Comparison of ENCODE assay signal across 9 mouse cellular contexts in the genomic region with DNA sequence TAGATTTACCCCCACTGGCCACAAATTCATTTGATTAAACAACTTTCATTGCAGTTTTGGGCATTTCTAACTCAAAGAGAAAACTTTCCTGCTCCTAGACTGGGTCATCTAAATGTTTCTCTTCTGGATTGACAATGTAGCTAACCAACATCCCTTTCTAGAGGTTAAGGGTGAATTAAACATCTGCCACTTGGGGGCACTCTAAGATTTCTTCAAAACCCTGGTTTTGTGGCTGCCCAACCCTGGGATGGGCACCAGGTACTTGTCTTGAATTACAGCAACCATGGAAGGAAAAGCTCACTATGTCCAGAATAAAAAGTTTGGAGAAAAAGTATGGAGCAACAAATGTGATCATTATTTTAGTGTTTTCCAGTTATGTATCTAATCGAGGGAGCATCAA. TPM values are rescaled to one million over a fixed set of nuclear protein-coding genes. Genes with fewer than 3 reads are reported as not detected.
DNase-seq lines count a peak whose midpoint lies in the region; TF ChIP-seq lines count a peak whose summit lies in the region.
"Had no signal": no experiment of that assay in that cellular context is flagged by ENCODE, and none has a peak within 500 bp of the region (broad histone marks: within the 10 kb centered on the region; RNA-seq: fewer than 3 reads in every experiment).

No protein-coding gene starts in this region.

- TF ChIP-seq CTCF in lung, adult 2 months (IDR thresholded peaks at IDR 0.05; ENCODE audit: insufficient read depth, low read length), result no peak

- no peak for TF ChIP-seq POLR2A in lung, adult 2 months (IDR thresholded peaks at IDR 0.05; ENCODE audit: borderline replicate concordance, extremely low read depth, low read depth, low read length)

- no peak overlapping the region for H3K4me3 ChIP-seq in lung, adult 2 months (replicated peaks; ENCODE audit: extremely low read depth, low read depth, low read length)
- H3K4me3 ChIP-seq: liver, embryonic 13.5 days had no signal

- H3K4me1 ChIP-seq in lung, adult 2 months (ENCODE audit: control insufficient read depth, insufficient read depth, low read length), result no peaks in the 10 kb centered on the region
- H3K4me1 ChIP-seq: liver, embryonic 13.5 days had no signal

- WGBS in lung, adult 2 months, result 79% methylated on average over 1 of the region's 1 CpGs

- peak; percentile 7 for DNase-seq in cerebellum, adult 9-10 months
- no peak for DNase-seq in cerebellum, adult 9-11 months
- DNase-seq in lung, postnatal 14 days, result peak; percentile 11
- DNase-seq in lung, adult 2 months, result no peak
- peak; percentile 78 for DNase-seq in embryo, embryonic 11 days
- DNase-seq in mesoderm, embryonic 11.5 days (ENCODE audit: low read depth, low spot score), result peak; percentile 34
- no peak for DNase-seq in thymus, postnatal 4 days
- DNase-seq in gastrocnemius, postnatal 25 days, result no peak
- DNase-seq: liver, embryonic 13.5 days had no signal

RNA-seq across cellular contexts. Expression of a gene that starts 39.4 kb away (rescaled TPM):
- 0.22 and 0.41 TPM in 2 replicates for polyA plus RNA-seq in lung, adult 2 months (2012; rRNA removed)
- total RNA-seq in gastrocnemius, postnatal 25 days (2021), result under 1 TPM; 0.28 to 0.43 TPM

Comparison
In these comparisons a context has a peak if more than half of its experiments do, and no peak if none do; other contexts are left out.
1. DNase-seq: peak in cerebellum, adult 9-10 months (single experiment), lung, postnatal 14 days (single experiment), embryo, embryonic 11 days (single experiment) and mesoderm, embryonic 11.5 days (single experiment); none in cerebellum, adult 9-11 months (single experiment), lung, adult 2 months (single experiment), thymus, postnatal 4 days (single experiment) and gastrocnemius, postnatal 25 days (single experiment).